Mouse (Mus musculus) megakaryocyte, embryonic 14.5 days (primary cell): ENCODE measurements around the gene Chrne. TPM values are rescaled to one million over a fixed set of nuclear protein-coding genes. Genes with fewer than 3 reads are reported as not detected.

Source experiments
- H3K27me3 ChIP-seq: replicated peaks from 2 replicates; pipeline ENCODE3; 2012; ENCODE audit warnings: inconsistent platforms
- H3K36me3 ChIP-seq: replicated peaks from 2 replicates; pipeline ENCODE3; 2012; ENCODE audit warnings: low read length, inconsistent platforms, mixed read lengths
- H3K4me1 ChIP-seq: 2 replicates; pipeline ENCODE4 v1.6.1; 2012; ENCODE audit warnings: inconsistent platforms
- H3K4me3 ChIP-seq: replicated peaks from 2 replicates; pipeline ENCODE3; 2012; ENCODE audit warnings: moderate library complexity, mild to moderate bottlenecking, inconsistent platforms
- H3K9me3 ChIP-seq: 2 replicates; pipeline ENCODE4 v1.6.1; 2012; ENCODE audit warnings: inconsistent platforms
- FLI1 ChIP-seq: IDR thresholded peaks from 2 replicates; pipeline ENCODE4 v1.6.1; 2012; ENCODE audit warnings: low read length, inconsistent platforms, mixed read lengths
- GATA1 ChIP-seq: IDR thresholded peaks from 3 replicates; pipeline ENCODE4 v1.6.1; 2012; ENCODE audit warnings: mixed read lengths, low read length, inconsistent platforms, borderline replicate concordance
- polyA plus RNA-seq: library from polyadenylated mRNA; stranded (reverse); fragments of >175 nt; gene quantifications from 2 replicates; pipeline ENCODE4 v1.2.3, GENCODE M21; 2012; ENCODE audit warnings: low replicate concordance; ENCODE audit not compliant: insufficient read depth

Chrne gene
- polyA plus RNA-seq, 1 experiment: 0.83 TPM

DNA sequence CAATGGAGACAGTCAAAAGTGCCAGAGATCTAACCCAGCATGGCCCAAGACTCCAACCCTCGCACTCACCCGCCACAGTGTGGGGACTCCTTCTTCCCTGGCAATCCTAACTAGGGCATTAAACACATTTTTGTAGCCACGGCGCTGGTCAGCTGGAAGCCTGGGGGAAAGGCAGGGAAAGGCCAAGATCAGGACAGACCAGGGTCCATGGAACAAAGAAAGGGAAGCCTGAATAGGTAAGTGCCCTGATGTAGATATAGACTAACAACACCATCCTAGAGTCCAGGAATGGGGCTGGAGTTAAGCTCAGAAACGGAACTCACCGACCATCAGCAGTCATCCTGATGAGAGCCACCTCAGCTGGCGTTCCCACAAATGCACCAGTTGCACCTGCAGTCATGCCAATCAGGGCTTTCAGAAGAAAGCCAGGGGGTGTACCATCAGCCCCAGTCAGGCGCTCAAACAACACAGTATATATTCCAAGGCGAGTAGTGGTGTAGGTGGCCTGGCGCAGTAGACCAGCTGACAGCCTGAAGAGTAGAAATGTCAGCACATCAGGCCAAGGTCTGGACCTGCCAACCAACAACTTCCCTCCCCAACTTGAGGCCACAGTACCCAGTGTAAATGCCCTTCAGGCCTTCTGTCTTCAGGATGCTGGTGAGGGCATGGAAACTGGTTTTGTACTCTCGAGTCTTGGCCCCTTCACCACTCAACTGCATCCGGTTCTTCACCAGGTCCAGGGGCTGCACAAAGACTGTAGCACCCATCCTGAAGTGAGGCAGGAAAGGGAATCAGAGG lies 26.6 kb upstream of the Chrne start:
- Histone ChIP-seq H3K27me3 (no peaks in the 10 kb centered on the region), H3K9me3 (no peaks in the 10 kb centered on the region), H3K36me3 (peaks cover 84% of the 10 kb centered on the region), H3K4me3 (peak overlapping the region; percentile 93), H3K4me1 (peaks cover 71% of the 10 kb centered on the region)
- no peak for TF ChIP-seq FLI1
- no peak for TF ChIP-seq GATA1

DNA sequence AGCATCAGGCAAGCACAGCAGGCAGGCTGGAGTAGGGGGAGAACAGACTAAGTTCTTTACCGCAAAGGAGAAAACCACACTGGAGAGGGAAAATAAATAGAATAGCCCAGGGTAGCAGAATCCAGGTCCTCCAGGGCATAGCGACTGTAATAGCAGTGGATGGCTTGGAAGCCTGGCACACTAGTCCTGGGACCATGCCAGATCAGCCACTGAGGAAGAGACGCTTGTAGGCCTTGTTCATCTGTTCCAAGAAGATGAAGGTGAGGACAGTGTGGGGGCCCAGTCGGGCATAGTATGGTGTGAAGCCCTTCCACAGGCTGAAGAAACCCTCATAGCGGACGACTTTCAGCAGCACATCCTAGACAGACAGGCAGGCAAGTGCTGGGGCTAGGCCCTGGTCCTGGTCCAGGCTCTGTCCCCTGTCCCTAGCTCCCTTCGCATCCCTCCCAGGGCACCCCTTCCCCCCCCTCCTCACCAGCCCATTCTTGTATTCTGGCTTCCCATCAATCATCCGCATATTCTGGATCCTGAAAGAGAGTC lies 25.6 kb upstream of the Chrne start:
- no peaks in the 10 kb centered on the region for H3K27me3 ChIP-seq
- no peaks in the 10 kb centered on the region for H3K9me3 ChIP-seq
- peak overlapping the region; percentile 93 for H3K4me3 ChIP-seq
- H3K4me1 ChIP-seq: peaks cover 71% of the 10 kb centered on the region
- peaks cover 84% of the 10 kb centered on the region for H3K36me3 ChIP-seq
- no peak for TF ChIP-seq GATA1
- no peak for TF ChIP-seq FLI1

DNA sequence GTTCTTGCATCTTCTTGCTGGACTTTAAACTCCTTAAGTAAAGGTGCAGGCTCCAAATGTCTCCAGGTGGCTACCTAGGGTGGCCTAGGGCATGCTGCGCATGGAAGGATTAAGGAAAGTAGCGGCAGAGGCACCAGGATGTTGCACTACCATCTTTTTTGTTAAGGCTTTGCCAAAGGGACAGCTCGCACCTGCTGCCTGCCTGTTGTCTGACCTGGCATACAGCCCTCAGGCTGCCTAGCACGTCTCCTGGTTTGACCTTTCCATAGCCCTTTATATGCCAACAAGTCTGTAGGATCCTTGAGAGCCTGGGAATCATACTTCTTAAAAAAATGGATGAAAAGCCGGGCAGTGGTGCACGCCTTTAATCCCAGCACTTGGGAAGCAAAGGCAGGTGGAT lies 24.0 kb upstream of the Chrne start:
- no peaks in the 10 kb centered on the region for H3K9me3 ChIP-seq
- H3K4me1 ChIP-seq: peaks cover 74% of the 10 kb centered on the region
- H3K4me3 ChIP-seq: peak overlapping the region; percentile 93
- TF ChIP-seq GATA1: no peak
- no peak for TF ChIP-seq FLI1
- peaks cover 75% of the 10 kb centered on the region for H3K36me3 ChIP-seq
- no peaks in the 10 kb centered on the region for H3K27me3 ChIP-seq

DNA sequence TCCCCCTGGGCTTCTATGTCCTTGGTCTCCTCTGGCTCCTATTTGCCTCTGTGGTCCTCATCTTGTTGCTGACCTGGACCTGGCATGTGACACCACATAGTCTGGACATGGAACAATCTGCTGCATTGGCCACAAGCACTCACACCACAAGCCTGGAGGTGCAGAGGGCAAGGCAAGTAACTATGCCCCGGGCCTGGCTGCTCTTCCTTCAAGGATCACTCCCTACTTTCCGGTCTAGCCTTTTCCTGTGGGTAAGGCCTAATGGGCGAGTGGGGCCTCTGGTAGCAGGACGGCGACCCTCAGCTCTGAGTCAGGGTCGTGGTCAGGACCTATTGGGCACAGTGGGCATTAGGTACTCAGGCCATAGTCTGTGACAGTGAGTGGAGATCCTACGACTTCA lies 22.2 kb upstream of the Chrne start:
- Histone ChIP-seq H3K36me3 (peaks cover 71% of the 10 kb centered on the region), H3K4me3 (peak overlapping the region; percentile 93), H3K27me3 (no peaks in the 10 kb centered on the region), H3K9me3 (no peaks in the 10 kb centered on the region), H3K4me1 (peaks cover 87% of the 10 kb centered on the region)
- TF ChIP-seq FLI1 (no peak), GATA1 (no peak)

DNA sequence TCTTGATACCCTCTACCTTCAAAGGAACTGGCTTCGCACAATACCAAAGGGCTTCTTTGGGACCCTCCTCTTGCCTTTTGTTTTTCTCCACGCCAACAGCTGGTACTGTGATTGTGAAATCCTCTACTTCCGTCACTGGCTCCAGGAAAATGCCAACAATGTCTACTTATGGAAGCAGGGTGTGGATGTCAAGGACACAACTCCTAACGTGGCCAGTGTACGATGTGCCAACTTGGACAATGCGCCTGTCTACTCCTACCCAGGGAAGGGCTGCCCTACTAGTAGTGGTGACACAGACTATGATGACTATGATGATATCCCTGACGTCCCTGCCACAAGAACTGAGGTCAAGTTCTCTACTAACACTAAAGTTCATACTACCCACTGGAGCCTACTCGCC lies 21.0 kb upstream of the Chrne start:
- no peaks in the 10 kb centered on the region for H3K9me3 ChIP-seq
- peak overlapping the region; percentile 93 for H3K4me3 ChIP-seq
- no peaks in the 10 kb centered on the region for H3K27me3 ChIP-seq
- peaks cover 83% of the 10 kb centered on the region for H3K4me1 ChIP-seq
- TF ChIP-seq FLI1 (no peak), GATA1 (no peak)
- H3K36me3 ChIP-seq: peaks cover 58% of the 10 kb centered on the region

DNA sequence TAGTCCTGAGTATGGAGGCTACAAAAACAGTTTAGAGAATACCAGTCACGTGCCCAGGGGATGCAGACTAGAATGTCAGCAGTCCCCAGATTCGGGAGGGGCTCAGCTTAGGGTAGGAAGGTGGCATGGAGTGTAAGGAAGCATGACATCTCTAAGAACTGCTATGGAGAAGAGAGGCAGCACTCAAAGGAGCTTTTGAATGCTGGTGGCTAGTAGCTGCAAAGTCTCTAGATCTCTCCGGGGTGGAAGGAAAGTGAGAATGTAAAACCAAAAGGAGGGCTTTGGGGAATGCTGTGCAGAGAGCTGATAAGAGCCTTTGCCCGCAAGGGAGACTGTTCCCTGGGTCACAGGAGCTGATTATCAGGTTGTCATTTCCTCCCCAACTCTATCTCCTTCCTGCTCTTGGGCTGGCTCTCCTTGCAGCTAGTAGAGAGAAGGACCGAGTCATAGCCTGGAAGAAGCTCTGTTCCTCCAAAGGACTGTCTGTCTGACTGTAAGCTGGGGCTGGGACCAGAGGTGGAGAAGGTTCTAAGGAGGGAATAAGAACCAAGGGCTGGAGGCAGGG lies 19.8 kb upstream of the Chrne start, which contains the start of gene Gp1ba:
TSS of gene Gp1ba (plus strand) at position 409 of the 565 bp plus-strand sequence.
- Histone ChIP-seq H3K27me3 (no peaks in the 10 kb centered on the region), H3K4me3 (peak within 1 kb of the TSS; percentile 93), H3K36me3 (peaks cover 51% of the 10 kb centered on the region), H3K4me1 (peaks cover 85% of the 10 kb centered on the region), H3K9me3 (no peaks in the 10 kb centered on the region)
- TF ChIP-seq FLI1 (0 out of 2 replicates have a peak, but pooled peaks have one; percentile 53), GATA1 (peak; percentile 99)

DNA sequence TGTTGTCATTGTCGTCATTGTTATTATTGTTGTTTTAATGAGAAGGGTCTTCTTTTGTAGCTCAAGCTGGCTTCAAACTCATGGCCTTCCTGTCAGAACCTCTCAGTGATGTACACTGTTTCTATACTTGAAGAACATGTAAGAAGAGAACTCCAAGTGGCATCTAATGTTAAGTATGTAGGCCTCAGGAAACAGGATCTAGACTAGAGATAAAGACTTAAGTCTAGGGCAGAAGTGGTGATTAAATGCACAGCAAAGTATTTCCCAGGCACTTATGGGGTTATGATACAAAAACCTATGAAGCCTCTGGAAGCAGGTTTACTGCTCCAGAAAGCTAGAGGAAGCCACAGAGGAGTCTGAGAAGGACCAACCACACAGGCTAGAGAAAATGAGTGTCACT lies 19.3 kb upstream of the Chrne start:
- H3K27me3 ChIP-seq: no peaks in the 10 kb centered on the region
- H3K4me3 ChIP-seq: peak overlapping the region; percentile 93
- no peaks in the 10 kb centered on the region for H3K9me3 ChIP-seq
- no peak for TF ChIP-seq GATA1
- TF ChIP-seq FLI1: no peak
- H3K36me3 ChIP-seq: peaks cover 46% of the 10 kb centered on the region
- peaks cover 81% of the 10 kb centered on the region for H3K4me1 ChIP-seq

DNA sequence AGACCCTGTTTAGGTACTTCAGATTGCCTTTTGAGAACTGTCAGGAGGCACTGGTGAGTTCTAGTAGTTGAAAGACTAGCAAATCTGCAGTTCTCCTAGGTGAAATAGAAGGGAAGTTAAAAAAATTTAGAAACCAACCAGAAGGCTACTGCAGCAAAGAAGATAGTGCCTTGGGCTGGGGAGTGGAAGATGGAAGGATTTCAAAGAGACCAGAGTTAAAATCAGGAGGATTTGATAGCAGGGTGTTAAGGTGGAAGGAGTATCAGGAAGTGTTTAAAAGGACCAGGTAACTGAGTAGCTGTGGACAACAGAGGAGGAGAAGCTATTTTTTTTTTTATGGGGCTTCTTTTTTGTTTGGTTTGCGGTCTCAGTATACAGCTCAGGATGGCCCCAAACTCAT lies 18.7 kb upstream of the Chrne start:
- Histone ChIP-seq H3K27me3 (no peaks in the 10 kb centered on the region), H3K36me3 (peaks cover 41% of the 10 kb centered on the region), H3K4me1 (peaks cover 79% of the 10 kb centered on the region), H3K9me3 (no peaks in the 10 kb centered on the region), H3K4me3 (peak overlapping the region; percentile 93)
- no peak for TF ChIP-seq FLI1
- no peak for TF ChIP-seq GATA1

DNA sequence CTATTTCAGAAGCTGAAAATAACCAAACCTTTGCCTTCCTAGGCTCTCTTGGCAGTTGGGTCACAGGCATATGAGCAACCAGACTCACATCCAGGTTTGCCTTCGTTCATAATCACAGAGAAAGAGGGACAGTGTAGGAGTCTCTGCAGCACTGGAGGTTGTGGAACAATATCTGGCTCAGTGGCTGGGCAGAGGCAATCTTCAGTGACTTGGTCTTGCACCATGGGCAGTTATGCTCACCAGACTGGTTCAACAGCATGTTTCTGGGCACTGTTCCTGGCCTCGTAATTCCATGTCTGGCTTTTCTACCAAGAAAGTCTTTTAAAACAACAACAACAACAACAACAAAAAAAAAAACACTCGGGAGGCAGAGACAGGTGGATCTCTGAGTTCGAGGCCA lies 16.6 kb upstream of the Chrne start:
- no peaks in the 10 kb centered on the region for H3K27me3 ChIP-seq
- no peaks in the 10 kb centered on the region for H3K9me3 ChIP-seq
- H3K36me3 ChIP-seq: peaks cover 20% of the 10 kb centered on the region
- peak overlapping the region; percentile 56 for H3K4me3 ChIP-seq
- TF ChIP-seq GATA1: no peak
- peaks cover 86% of the 10 kb centered on the region for H3K4me1 ChIP-seq

DNA sequence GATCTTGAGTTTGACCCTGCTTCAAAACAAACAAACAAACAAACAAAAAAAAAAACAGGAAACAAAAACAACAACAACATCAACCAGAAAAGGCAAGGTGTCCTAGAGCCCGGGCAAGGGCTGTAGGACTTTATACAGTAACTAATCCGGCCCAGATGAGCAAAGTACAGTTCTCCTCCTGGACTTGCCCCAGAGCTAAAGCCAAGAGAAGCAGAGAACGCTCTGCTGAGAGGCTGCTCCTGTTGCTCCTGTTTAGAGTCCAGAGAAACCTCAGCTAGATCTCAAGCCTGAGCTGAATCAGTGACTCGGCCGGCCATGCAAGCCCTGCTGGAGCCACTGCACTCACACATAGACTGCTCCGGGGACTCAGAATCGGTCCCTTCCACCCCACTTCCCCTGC lies 11.1 kb upstream of the Chrne start:
- TF ChIP-seq FLI1 (no peak), GATA1 (no peak)
- Histone ChIP-seq H3K36me3 (peaks cover 5% of the 10 kb centered on the region), H3K27me3 (no peaks in the 10 kb centered on the region), H3K9me3 (no peaks in the 10 kb centered on the region), H3K4me1 (peaks cover 65% of the 10 kb centered on the region), H3K4me3 (peak overlapping the region; percentile 70)

DNA sequence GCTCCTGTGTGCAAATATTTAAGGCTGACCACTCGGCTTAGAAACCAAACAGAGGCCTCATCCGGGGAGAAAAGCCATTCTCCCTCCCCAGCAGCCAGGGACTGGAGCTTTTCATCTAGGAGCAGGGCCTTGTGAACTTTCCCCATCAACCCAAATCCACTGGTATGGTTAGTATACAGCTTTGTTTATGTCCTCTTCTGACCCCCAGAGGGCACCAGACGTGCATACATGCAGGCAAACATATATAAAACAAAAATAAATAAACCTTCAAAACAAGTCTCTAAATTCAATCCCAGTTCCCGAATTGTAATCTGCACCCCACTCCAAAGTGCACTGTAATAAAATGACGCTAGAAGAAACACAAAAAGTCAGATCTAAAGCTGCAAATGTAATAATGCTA lies 10.5 kb upstream of the Chrne start:
- TF ChIP-seq FLI1 (no peak), GATA1 (no peak)

More for the DNA sequence above, 10.5 kb upstream of the Chrne start:
- H3K4me3 ChIP-seq: no peak overlapping the region
- no peaks in the 10 kb centered on the region for H3K27me3 ChIP-seq
- H3K4me1 ChIP-seq: peaks cover 60% of the 10 kb centered on the region
- peaks cover 3% of the 10 kb centered on the region for H3K36me3 ChIP-seq
- H3K9me3 ChIP-seq: no peaks in the 10 kb centered on the region
